Mouse (Mus musculus) kidney, adult 2 months (tissue): ENCODE measurements at regions not wholly inside any gene's neighbourhood (a gene's known extent, or its start where the extent isn't known, plus 50 kb on each side); places are given as distances from the start of the nearest gene placed in this dataset.

Source experiments
- CTCF ChIP-seq: fragments of 200-500 bp; conservative IDR thresholded peaks from 2 replicates; pipeline ENCODE4 v1.5.1; 2011; ENCODE audit warnings: low read depth, mild to moderate bottlenecking, control low read depth, low read length, moderate library complexity, mixed read lengths; ENCODE audit not compliant: insufficient read depth, insufficient read length
- POLR2A ChIP-seq: fragments of 200-500 bp; IDR thresholded peaks from one replicate; pipeline ENCODE4 v1.6.1; 2011; ENCODE audit warnings: low read depth, low read length, control low read depth

GRCm38 (mm10) chr3:38138014-38138413 is 346.6 kb downstream of the Ankrd50 start:
- TF ChIP-seq CTCF: no peak
- TF ChIP-seq POLR2A: no peak
